Mouse (Mus musculus) lung, embryonic 15.5 days (tissue): ENCODE data around the gene Aim2. TPM values are rescaled to one million over a fixed set of nuclear protein-coding genes. Genes with fewer than 3 reads are reported as not detected.
A peak's percentile ranks its signal among the peaks of the same experiment; 100 is the strongest.

Experiments
- ATAC-seq: fragments of 200-750 bp; cut with Nextera tagmentation; 2 replicates; pipeline ENCODE4 v1.8.0; 2017; ENCODE audit warnings: moderate number of reproducible peaks, borderline replicate concordance; ENCODE audit not compliant: low FRiP score, low TSS enrichment; ENCODE audit errors: extremely low read depth
- H3K27ac ChIP-seq: fragments of 300-500 bp; sonication (generic); 2 replicates; pipeline ENCODE4 v1.5.1; 2015; ENCODE audit warnings: moderate library complexity, mild to moderate bottlenecking, inconsistent platforms
- H3K27me3 ChIP-seq: fragments of 300-500 bp; sonication (generic); 2 replicates; pipeline ENCODE4 v1.6.1; 2015; ENCODE audit warnings: inconsistent platforms
- H3K36me3 ChIP-seq: fragments of 300-500 bp; sonication (generic); 2 replicates; pipeline ENCODE4 v1.6.1; 2015; ENCODE audit warnings: inconsistent platforms
- H3K4me1 ChIP-seq: fragments of 300-500 bp; sonication (generic); 2 replicates; pipeline ENCODE4 v1.6.1; 2015; ENCODE audit warnings: inconsistent platforms
- H3K4me2 ChIP-seq: fragments of 300-500 bp; sonication (generic); 2 replicates; pipeline ENCODE4 v1.6.1; 2015; ENCODE audit warnings: inconsistent platforms, mild to moderate bottlenecking, moderate library complexity
- H3K4me3 ChIP-seq: fragments of 300-500 bp; sonication (generic); 2 replicates; pipeline ENCODE4 v1.5.1; 2015; ENCODE audit warnings: mild to moderate bottlenecking, inconsistent platforms
- H3K9ac ChIP-seq: fragments of 300-500 bp; sonication (generic); 2 replicates; pipeline ENCODE4 v1.6.1; 2015; ENCODE audit warnings: inconsistent platforms
- H3K9me3 ChIP-seq: fragments of 300-500 bp; sonication (generic); 2 replicates; pipeline ENCODE4 v1.6.1; 2016; ENCODE audit warnings: inconsistent platforms
- WGBS: fragments of 180-500 bp; shearing (Covaris S2); methylation state at CpG from one replicate; pipeline ENCODE4 v1.1.7; 2015; 5-methylcytosine and 5-hydroxymethylcytosine counted together
- polyA plus RNA-seq: library from polyadenylated mRNA; unstranded; fragments of >200 nt; fragmentation: Nextera tagmentation; extraction: Ambion mirVana; gene quantifications from 2 replicates; pipeline ENCODE4 v1.2.1, GENCODE M21; 2015

Aim2 gene
- polyA plus RNA-seq, 1 experiment from 2014 or later: 1.7 TPM

- H3K27ac ChIP-seq: no peak overlapping the region
- no peak overlapping the region for H3K4me2 ChIP-seq
- peaks cover 13% of the 10 kb centered on the region; the same call in 1 of the 2 replicates for H3K4me1 ChIP-seq
- H3K9me3 ChIP-seq: no peaks in the 10 kb centered on the region
- no peak overlapping the region for H3K4me3 ChIP-seq
- peaks cover 40% of the 10 kb centered on the region for H3K27me3 ChIP-seq
- ATAC-seq: no peak
- WGBS: 68% methylated on average over 2 of the region's 2 CpGs
- no peaks in the 10 kb centered on the region for H3K36me3 ChIP-seq
- no peak overlapping the region for H3K9ac ChIP-seq
Measured at GRCm38 (mm10) chr1:173369611-173370010, 18.9 kb downstream of the Aim2 start.

- Histone ChIP-seq H3K4me1 (peaks cover 13% of the 10 kb centered on the region; the same call in 1 of the 2 replicates), H3K4me2 (no peak overlapping the region), H3K4me3 (no peak overlapping the region), H3K9ac (no peak overlapping the region), H3K36me3 (no peaks in the 10 kb centered on the region), H3K9me3 (no peaks in the 10 kb centered on the region), H3K27me3 (peaks cover 37% of the 10 kb centered on the region), H3K27ac (no peak overlapping the region)
- no peak for ATAC-seq
- WGBS: 62% methylated on average over 6 of the region's 6 CpGs
Measured at GRCm38 (mm10) chr1:173370456-173370855, 19.8 kb downstream of the Aim2 start.

GRCm38 (mm10) chr1:173371586-173371985, 20.9 kb downstream of the Aim2 start:
- Histone ChIP-seq H3K4me1 (peaks cover 9% of the 10 kb centered on the region; the same call in 1 of the 2 replicates), H3K27ac (no peak overlapping the region), H3K9ac (no peak overlapping the region), H3K36me3 (no peaks in the 10 kb centered on the region), H3K9me3 (no peaks in the 10 kb centered on the region), H3K4me2 (no peak overlapping the region), H3K4me3 (no peak overlapping the region), H3K27me3 (peaks cover 26% of the 10 kb centered on the region)
- WGBS: 71% methylated on average over 6 of the region's 6 CpGs
- ATAC-seq: no peak

- ATAC-seq: no peak
- Histone ChIP-seq H3K4me2 (no peak overlapping the region), H3K27me3 (peaks cover 3% of the 10 kb centered on the region; the same call in 1 of the 2 replicates), H3K4me1 (no peaks in the 10 kb centered on the region), H3K36me3 (no peaks in the 10 kb centered on the region), H3K9me3 (no peaks in the 10 kb centered on the region), H3K4me3 (no peak overlapping the region), H3K9ac (no peak overlapping the region), H3K27ac (no peak overlapping the region)
- 73% methylated on average over 7 of the region's 7 CpGs for WGBS
Measured at GRCm38 (mm10) chr1:173374020-173374419, 23.3 kb downstream of the Aim2 start.

- H3K4me3 ChIP-seq: no peak overlapping the region
- no peak overlapping the region for H3K27ac ChIP-seq
- no peaks in the 10 kb centered on the region for H3K9me3 ChIP-seq
- no peaks in the 10 kb centered on the region for H3K4me1 ChIP-seq
- H3K27me3 ChIP-seq: no peaks in the 10 kb centered on the region
- H3K9ac ChIP-seq: no peak overlapping the region
- H3K36me3 ChIP-seq: no peaks in the 10 kb centered on the region
- no peak for ATAC-seq
- H3K4me2 ChIP-seq: no peak overlapping the region
- WGBS: 29% methylated on average over 13 of the region's 13 CpGs
Measured at GRCm38 (mm10) chr1:173377380-173378112, 26.9 kb downstream of the Aim2 start.

- 81% methylated on average over 6 of the region's 6 CpGs for WGBS
- Histone ChIP-seq H3K9me3 (no peaks in the 10 kb centered on the region), H3K4me2 (no peak overlapping the region), H3K4me3 (no peak overlapping the region), H3K4me1 (no peaks in the 10 kb centered on the region), H3K27ac (no peak overlapping the region), H3K9ac (no peak overlapping the region), H3K36me3 (no peaks in the 10 kb centered on the region), H3K27me3 (no peaks in the 10 kb centered on the region)
- ATAC-seq: no peak
Measured at GRCm38 (mm10) chr1:173381436-173381835, 30.8 kb downstream of the Aim2 start.

GRCm38 (mm10) chr1:173389431-173389830, 38.8 kb downstream of the Aim2 start:
- WGBS: 16% methylated on average over 3 of the region's 3 CpGs
- Histone ChIP-seq H3K36me3 (no peaks in the 10 kb centered on the region), H3K9me3 (no peaks in the 10 kb centered on the region), H3K4me1 (no peaks in the 10 kb centered on the region), H3K27ac (no peak overlapping the region), H3K9ac (no peak overlapping the region), H3K4me2 (no peak overlapping the region), H3K27me3 (no peaks in the 10 kb centered on the region), H3K4me3 (no peak overlapping the region)
- ATAC-seq: no peak

GRCm38 (mm10) chr1:173389901-173390401, 39.3 kb downstream of the Aim2 start:
- H3K36me3 ChIP-seq: no peaks in the 10 kb centered on the region
- H3K27ac ChIP-seq: no peak overlapping the region
- no peaks in the 10 kb centered on the region for H3K27me3 ChIP-seq
- no peak overlapping the region for H3K4me3 ChIP-seq
- no peak overlapping the region for H3K9ac ChIP-seq
- H3K9me3 ChIP-seq: no peaks in the 10 kb centered on the region
- H3K4me2 ChIP-seq: peak overlapping the region; percentile 16; the same call in 1 of the 2 replicates
- H3K4me1 ChIP-seq: no peaks in the 10 kb centered on the region
- no peak for ATAC-seq
- 16% methylated on average over 13 of the region's 13 CpGs for WGBS

- ATAC-seq: no peak
- no peak overlapping the region for H3K4me3 ChIP-seq
- H3K9me3 ChIP-seq: no peaks in the 10 kb centered on the region
- H3K36me3 ChIP-seq: no peaks in the 10 kb centered on the region
- no peaks in the 10 kb centered on the region for H3K4me1 ChIP-seq
- no peak overlapping the region for H3K27ac ChIP-seq
- H3K9ac ChIP-seq: no peak overlapping the region
- H3K27me3 ChIP-seq: no peaks in the 10 kb centered on the region
- WGBS: 73% methylated on average over 6 of the region's 6 CpGs
- no peak overlapping the region for H3K4me2 ChIP-seq
Measured at GRCm38 (mm10) chr1:173391754-173392153, 41.1 kb downstream of the Aim2 start.

GRCm38 (mm10) chr1:173398323-173398970, 47.8 kb downstream of the Aim2 start:
- Histone ChIP-seq H3K27ac (no peak overlapping the region), H3K4me3 (no peak overlapping the region), H3K9me3 (no peaks in the 10 kb centered on the region), H3K27me3 (no peaks in the 10 kb centered on the region), H3K4me2 (no peak overlapping the region), H3K4me1 (no peaks in the 10 kb centered on the region), H3K36me3 (no peaks in the 10 kb centered on the region), H3K9ac (no peak overlapping the region)
- WGBS: 30% methylated on average over 3 of the region's 3 CpGs
- no peak for ATAC-seq

GRCm38 (mm10) chr1:173404696-173405309, 54.1 kb downstream of the Aim2 start:
- Histone ChIP-seq H3K4me1 (no peaks in the 10 kb centered on the region), H3K9me3 (no peaks in the 10 kb centered on the region), H3K4me2 (no peak overlapping the region), H3K27me3 (no peaks in the 10 kb centered on the region), H3K36me3 (no peaks in the 10 kb centered on the region), H3K27ac (no peak overlapping the region), H3K9ac (no peak overlapping the region), H3K4me3 (no peak overlapping the region)
- 78% methylated on average over 5 of the region's 5 CpGs for WGBS
- ATAC-seq: no peak

- H3K4me1 ChIP-seq: no peaks in the 10 kb centered on the region
- H3K9ac ChIP-seq: no peak overlapping the region
- H3K9me3 ChIP-seq: no peaks in the 10 kb centered on the region
- no peak for ATAC-seq
- H3K27ac ChIP-seq: no peak overlapping the region
- no peaks in the 10 kb centered on the region for H3K36me3 ChIP-seq
- H3K4me3 ChIP-seq: no peak overlapping the region
- no peak overlapping the region for H3K4me2 ChIP-seq
- no peaks in the 10 kb centered on the region for H3K27me3 ChIP-seq
Measured at GRCm38 (mm10) chr1:173409066-173409465, 58.4 kb downstream of the Aim2 start.
